Comparison of ENCODE assay signal across 15 mouse cellular contexts in genomic region chr13:111394341-111394740, GRCm38 (mm10).
DNase-seq lines count a peak whose midpoint lies in the region; ATAC-seq and TF ChIP-seq lines count a peak whose summit lies in the region.
"Had no signal": no experiment of that assay in that cellular context is flagged by ENCODE, and none has a peak within 500 bp of the region (broad histone marks: within the 10 kb centered on the region; RNA-seq: fewer than 3 reads in every experiment).

No protein-coding gene starts in this region.

- H3K4me2 ChIP-seq in lung, embryonic 16.5 days (ENCODE audit: low read depth, low read length): no peak overlapping the region
- no peak overlapping the region for H3K4me2 ChIP-seq in lung, postnatal 0 days (replicated peaks; ENCODE audit: low read depth, low read length)
- H3K4me2 ChIP-seq in stomach, embryonic 14.5 days (replicated peaks; ENCODE audit: low read depth, low read length): no peak overlapping the region

- no peak for TF ChIP-seq EP300 in lung, postnatal 0 days (IDR thresholded peaks at IDR 0.05)

- peaks cover 16% of the 10 kb centered on the region for H3K4me1 ChIP-seq in lung, embryonic 16.5 days (replicated peaks; ENCODE audit: control insufficient read depth, insufficient read depth, low read length)
- peaks cover 17% of the 10 kb centered on the region for H3K4me1 ChIP-seq in lung, postnatal 0 days (ENCODE audit: insufficient read depth, low read depth, low read length)
- H3K4me1 ChIP-seq in stomach, embryonic 14.5 days (ENCODE audit: control insufficient read depth, insufficient read depth, low read length): peaks cover 7% of the 10 kb centered on the region

- H3K4me3 ChIP-seq in lung, embryonic 16.5 days (ENCODE audit: low read length): no peak overlapping the region
- H3K4me3 ChIP-seq in lung, postnatal 0 days (ENCODE audit: low read depth, low read length): no peak overlapping the region
- no peak overlapping the region for H3K4me3 ChIP-seq in left cerebral cortex, adult 2 months
- no peak overlapping the region for H3K4me3 ChIP-seq in stomach, embryonic 14.5 days (ENCODE audit: low read depth, low read length)
- H3K4me3 ChIP-seq: erythroblast, embryonic 14.5 days; myocyte had no signal

- no peaks in the 10 kb centered on the region for H3K27me3 ChIP-seq in lung, embryonic 16.5 days (ENCODE audit: control insufficient read depth, insufficient read depth, low read depth, low read length)
- no peaks in the 10 kb centered on the region for H3K27me3 ChIP-seq in lung, postnatal 0 days (replicated peaks; ENCODE audit: insufficient read depth, low read length)
- no peaks in the 10 kb centered on the region for H3K27me3 ChIP-seq in stomach, embryonic 14.5 days (ENCODE audit: control insufficient read depth, insufficient read depth, low read length)

- no peaks in the 10 kb centered on the region for H3K36me3 ChIP-seq in lung, embryonic 16.5 days (ENCODE audit: control insufficient read depth, insufficient read depth, low read length)
- no peaks in the 10 kb centered on the region for H3K36me3 ChIP-seq in lung, postnatal 0 days (ENCODE audit: insufficient read depth, low read length)
- no peaks in the 10 kb centered on the region for H3K36me3 ChIP-seq in stomach, embryonic 14.5 days (ENCODE audit: control insufficient read depth, insufficient read depth, low read length)

- TF ChIP-seq CTCF in lung, postnatal 0 days (IDR thresholded peaks at IDR 0.05): no peak
- no peak for TF ChIP-seq CTCF in left cerebral cortex, adult 2 months (IDR thresholded peaks at IDR 0.05)

- peak; percentile 43 to 49 for DNase-seq in cerebellum, postnatal 25 days
- DNase-seq in lung, postnatal 0 days (ENCODE audit: low spot score): no peak
- DNase-seq in left cerebral cortex, adult 2 months (ENCODE audit: extremely low spot score in 1 of 2, low spot score in 2 of 2): peak; percentile 44 to 69
- DNase-seq in kidney, adult 8-10 months: no peak
- DNase-seq in heart, adult 8-10 months (ENCODE audit: low spot score): no peak
- DNase-seq: adrenal gland, postnatal 10 days; embryo, embryonic 11 days; heart, postnatal 4 days; kidney, adult 9 months had no signal

- peak overlapping the region; percentile 62 for H3K27ac ChIP-seq in lung, embryonic 16.5 days (ENCODE audit: low read length)
- H3K27ac ChIP-seq in lung, postnatal 0 days (ENCODE audit: low read length): no peak overlapping the region; the same call in 1 of the 2 replicates
- H3K27ac ChIP-seq in left cerebral cortex, adult 2 months: peak overlapping the region; percentile 94
- H3K27ac ChIP-seq in stomach, embryonic 14.5 days (ENCODE audit: low read length): peak overlapping the region; percentile 1; the same call in 1 of the 2 replicates
- H3K27ac ChIP-seq: liver, embryonic 14.5 days had no signal

- ATAC-seq in cerebellum, adult (ENCODE audit: insufficient number of reproducible peaks, low FRiP score, low TSS enrichment): no peak
- ATAC-seq in lung, embryonic 16.5 days (ENCODE audit: low read depth): no peak
- no peak for ATAC-seq in lung, postnatal 0 days
- no peak for ATAC-seq in stomach, embryonic 14.5 days (ENCODE audit: insufficient number of reproducible peaks, insufficient read depth, low FRiP score, low read depth)

- WGBS in lung, embryonic 16.5 days: 67% methylated on average over 8 of the region's 8 CpGs
- WGBS in lung, postnatal 0 days: 72% methylated on average over 8 of the region's 8 CpGs
- WGBS in stomach, embryonic 14.5 days: 78% methylated on average over 8 of the region's 8 CpGs

- intact Hi-C loops in left cerebral cortex, adult 2 months (cut with DNase I): loop anchor here (2.0 kb wide), 2 partner anchors 94 to 126 kb away; no protein-coding TSS in a partner anchor

- no peaks in the 10 kb centered on the region for H3K9me3 ChIP-seq in lung, embryonic 16.5 days (ENCODE audit: control insufficient read depth, low read length)
- no peaks in the 10 kb centered on the region for H3K9me3 ChIP-seq in lung, postnatal 0 days (ENCODE audit: low read length)
- H3K9me3 ChIP-seq in stomach, embryonic 14.5 days (ENCODE audit: control insufficient read depth, low read depth, low read length): no peaks in the 10 kb centered on the region

- no peak overlapping the region for H3K9ac ChIP-seq in lung, embryonic 16.5 days (ENCODE audit: low read length)
- H3K9ac ChIP-seq in lung, postnatal 0 days (replicated peaks; ENCODE audit: low read depth): no peak overlapping the region
- no peak overlapping the region for H3K9ac ChIP-seq in stomach, embryonic 14.5 days (replicated peaks; ENCODE audit: low read depth, low read length)
- H3K9ac ChIP-seq: liver, embryonic 14.5 days had no signal

Comparison
In these comparisons a context has a peak if more than half of its experiments do, and no peak if none do; other contexts are left out.
1. DNase-seq: peak in cerebellum, postnatal 25 days (2 of 2) and left cerebral cortex, adult 2 months (2 of 2); none in lung, postnatal 0 days (single experiment), kidney, adult 8-10 months (0 of 2) and heart, adult 8-10 months (single experiment).